Mouse (Mus musculus): ENCODE measurements around the gene Brd3os. TPM values are rescaled to one million over a fixed set of nuclear protein-coding genes. Genes with fewer than 3 reads are reported as not detected.

The Brd3os gene
- 1 to 10 TPM in 1 of 2 experiments, not detected in 1; 1.9 TPM for total RNA-seq (2023)

GRCm38 (mm10) chr2:27441767-27442707 is at the start of gene Brd3os:
Brd3os (plus strand) TSS chr2:27442324.

GRCm38 (mm10) chr2:27426855-27427457 is 15.2 kb upstream of the Brd3os start, which contains the start of gene Vav2:
Vav2 (minus strand) TSS chr2:27427033.

Other genes with a start within 250 kb of the Brd3os start
- under 1 TPM; 0.36 to 0.42 TPM for gene Sardh, start 194.0 kb upstream of the Brd3os start, total RNA-seq (2023)
- gene Vav2, start 15.3 kb upstream of the Brd3os start, total RNA-seq (2023), result 10 to 100 TPM; 76.7 to 87.9 TPM
- gene Brd3, start 65.3 kb downstream of the Brd3os start, total RNA-seq (2023), result 10 to 100 TPM; 37.0 to 43.3 TPM
- 10 to 100 TPM; 28.4 to 32.7 TPM for gene Wdr5, start 72.8 kb downstream of the Brd3os start, total RNA-seq (2023)
- 100 to 1,000 TPM; 123 to 126 TPM for gene Rxra, start 234.1 kb downstream of the Brd3os start, total RNA-seq (2023)